Mouse (Mus musculus): Measurements from ENCODE around the gene Gm43951.
A peak's percentile ranks its signal among the peaks of the same experiment; 100 is the strongest.

The Gm43951 gene

GRCm38 (mm10) chr11:72206341-72207203, at the start of gene Gm43951:
Gm43951 (minus strand) TSS chr11:72206840.
- DNase-seq (ENCODE audit: low read depth, low spot score): no peak

GRCm38 (mm10) chr11:72256441-72256840, 49.8 kb upstream of the Gm43951 start:
- no peak for DNase-seq (ENCODE audit: low read depth, low spot score)

GRCm38 (mm10) chr11:72255629-72256028, 49.0 kb upstream of the Gm43951 start:
- DNase-seq (ENCODE audit: low read depth, low spot score): no peak

- DNase-seq (ENCODE audit: low read depth, low spot score): no peak
Measured at GRCm38 (mm10) chr11:72245196-72245753, 38.6 kb upstream of the Gm43951 start.

- no peak for DNase-seq (ENCODE audit: low read depth, low spot score)
Measured at GRCm38 (mm10) chr11:72240062-72240860, 33.6 kb upstream of the Gm43951 start.

- DNase-seq (ENCODE audit: low read depth, low spot score): no peak
Measured at GRCm38 (mm10) chr11:72234013-72234412, 27.4 kb upstream of the Gm43951 start.

- DNase-seq (ENCODE audit: low read depth, low spot score): no peak
Measured at GRCm38 (mm10) chr11:72232991-72233390, 26.4 kb upstream of the Gm43951 start.

- DNase-seq (ENCODE audit: low read depth, low spot score): peak; percentile 63
Measured at GRCm38 (mm10) chr11:72232068-72232467, 25.4 kb upstream of the Gm43951 start.

GRCm38 (mm10) chr11:72228513-72228912, 21.9 kb upstream of the Gm43951 start:
- no peak for DNase-seq (ENCODE audit: low read depth, low spot score)

GRCm38 (mm10) chr11:72226901-72227300, 20.3 kb upstream of the Gm43951 start:
- DNase-seq (ENCODE audit: low read depth, low spot score): no peak

- DNase-seq (ENCODE audit: low read depth, low spot score): no peak
Measured at GRCm38 (mm10) chr11:72226020-72226791, 19.6 kb upstream of the Gm43951 start.

GRCm38 (mm10) chr11:72224865-72225264, 18.2 kb upstream of the Gm43951 start:
- DNase-seq (ENCODE audit: low read depth, low spot score): peak; percentile 84

GRCm38 (mm10) chr11:72223414-72223813, 16.8 kb upstream of the Gm43951 start:
- no peak for DNase-seq (ENCODE audit: low read depth, low spot score)

GRCm38 (mm10) chr11:72221278-72221677, 14.6 kb upstream of the Gm43951 start:
- peak; percentile 83 for DNase-seq (ENCODE audit: low read depth, low spot score)

- DNase-seq (ENCODE audit: low read depth, low spot score): no peak
Measured at GRCm38 (mm10) chr11:72217116-72217515, 10.5 kb upstream of the Gm43951 start.

GRCm38 (mm10) chr11:72215410-72215797, 8.8 kb upstream of the Gm43951 start, which contains the start of gene Med31:
Med31 (minus strand) TSS chr11:72215592.
- DNase-seq (ENCODE audit: low read depth, low spot score): peak; percentile 79

GRCm38 (mm10) chr11:72214591-72215409, 8.2 kb upstream of the Gm43951 start:
- peak; percentile 99 for DNase-seq (ENCODE audit: low read depth, low spot score)

GRCm38 (mm10) chr11:72207834-72208377, 1.3 kb upstream of the Gm43951 start:
- no peak for DNase-seq (ENCODE audit: low read depth, low spot score)

- DNase-seq (ENCODE audit: low read depth, low spot score): peak; percentile 93
Measured at GRCm38 (mm10) chr11:72207204-72207833, 679 bp upstream of the Gm43951 start, which contains the start of the genes 4933427D14Rik and Txndc17. 4933427D14Rik (minus strand) TSS chr11:72207459. Txndc17 (plus strand) TSS chr11:72207547.

- no peak for DNase-seq (ENCODE audit: low read depth, low spot score)
Measured at GRCm38 (mm10) chr11:72205256-72205655, 1.4 kb downstream of the Gm43951 start.

All from ES-CJ7 (cell line).